Mouse (Mus musculus): ENCODE measurements around the gene Plod1.

DNA sequence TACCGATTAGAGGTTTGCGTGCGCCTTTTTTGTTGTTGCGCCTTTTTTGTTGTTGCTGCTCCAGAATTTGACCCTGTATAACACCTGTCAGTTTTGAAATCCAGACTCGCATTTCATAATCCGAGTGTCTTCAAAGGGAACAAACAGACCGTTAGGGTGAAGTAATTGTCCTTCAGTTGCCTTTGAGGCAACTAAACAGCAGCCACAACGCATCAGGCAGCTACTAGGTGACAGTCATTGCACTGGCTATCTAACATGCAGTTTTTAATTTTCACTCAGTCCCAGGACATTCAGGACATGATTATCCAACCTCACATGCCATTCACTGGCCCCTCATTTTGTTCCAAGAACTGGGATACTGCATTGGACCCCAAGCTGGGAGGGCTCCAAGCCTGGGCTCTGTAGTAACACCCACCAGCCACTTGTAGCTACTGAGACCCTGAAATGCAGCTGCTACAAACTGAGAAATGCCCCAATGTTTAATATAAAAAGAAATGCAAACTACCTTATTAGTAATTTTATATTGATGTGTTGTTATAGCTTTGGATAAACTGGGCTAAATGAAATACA lies 31.4 kb downstream of the Plod1 start:
- no peak for TF ChIP-seq CTCF (IDR thresholded peaks at IDR 0.05; ENCODE audit: control insufficient read depth, insufficient read depth, low read length)
- no peak for TF ChIP-seq POLR2A (IDR thresholded peaks at IDR 0.05; ENCODE audit: borderline replicate concordance, control insufficient read depth, low read depth, low read length)

Measured in bone marrow, adult 2 months (tissue).